Mouse (Mus musculus) midbrain, embryonic 16.5 days (tissue): Measurements from ENCODE around the gene Ctc1. TPM values are rescaled to one million over a fixed set of nuclear protein-coding genes. Genes with fewer than 3 reads are reported as not detected.
"Not testable (repeated sequence)": the region's sequence is repeated elsewhere in the genome, so short reads cannot be mapped to it uniquely, and the experiment has no call there.

Experiments used
- ATAC-seq: fragments of 200-750 bp; cut with Nextera tagmentation; 2 replicates; pipeline ENCODE4 v1.8.0; 2017; ENCODE audit warnings: moderate TSS enrichment
- H3K27ac ChIP-seq: fragments of 300-500 bp; sonication (generic); 2 replicates; pipeline ENCODE4 v1.5.1; 2014; ENCODE audit warnings: mild to moderate bottlenecking, low read length, mixed read lengths
- H3K27me3 ChIP-seq: fragments of 300-500 bp; sonication (generic); 2 replicates; pipeline ENCODE4 v1.6.1; 2014; ENCODE audit warnings: low read depth, low read length, mixed read lengths; ENCODE audit not compliant: control insufficient read depth, insufficient read depth
- H3K36me3 ChIP-seq: fragments of 300-500 bp; sonication (generic); 2 replicates; pipeline ENCODE4 v1.6.1; 2014; ENCODE audit warnings: mild to moderate bottlenecking, low read length, moderate library complexity, mixed read lengths; ENCODE audit not compliant: control insufficient read depth, insufficient read depth
- H3K4me1 ChIP-seq: fragments of 300-500 bp; sonication (generic); 2 replicates; pipeline ENCODE4 v1.6.1; 2014; ENCODE audit warnings: mild to moderate bottlenecking, low read length, mixed read lengths; ENCODE audit not compliant: control insufficient read depth, insufficient read depth
- H3K4me2 ChIP-seq: fragments of 300-500 bp; sonication (generic); 2 replicates; pipeline ENCODE4 v1.6.1; 2014; ENCODE audit warnings: mild to moderate bottlenecking, low read length, mixed read lengths
- H3K4me3 ChIP-seq: fragments of 300-500 bp; sonication (generic); 2 replicates; pipeline ENCODE4 v1.5.1; 2014; ENCODE audit warnings: low read depth, mild to moderate bottlenecking, low read length, moderate library complexity, mixed read lengths
- H3K9ac ChIP-seq: fragments of 300-500 bp; sonication (generic); 2 replicates; pipeline ENCODE4 v1.6.1; 2014; ENCODE audit warnings: low read depth, low read length, mixed read lengths
- H3K9me3 ChIP-seq: fragments of 300-500 bp; sonication (generic); replicated peaks from 2 replicates; pipeline ENCODE4 v1.6.1; 2014; ENCODE audit warnings: mild to moderate bottlenecking, low read length, mixed read lengths; ENCODE audit not compliant: control insufficient read depth, poor library complexity, severe bottlenecking
- WGBS: fragments of 180-500 bp; shearing (Covaris S2); extraction: QIAGEN DNeasy Blood & Tissue Kit; methylation state at CpG from one replicate; pipeline ENCODE4 v1.1.7; 2014; 5-methylcytosine and 5-hydroxymethylcytosine counted together
- polyA plus RNA-seq: library from polyadenylated mRNA; unstranded; fragments of >200 nt; fragmentation: Nextera tagmentation; extraction: Ambion mirVana; gene quantifications from 2 replicates; pipeline ENCODE4 v1.2.1, GENCODE M21; 2015

The Ctc1 gene
- 66.5 and 67.0 TPM in 2 replicates for polyA plus RNA-seq

DNA sequence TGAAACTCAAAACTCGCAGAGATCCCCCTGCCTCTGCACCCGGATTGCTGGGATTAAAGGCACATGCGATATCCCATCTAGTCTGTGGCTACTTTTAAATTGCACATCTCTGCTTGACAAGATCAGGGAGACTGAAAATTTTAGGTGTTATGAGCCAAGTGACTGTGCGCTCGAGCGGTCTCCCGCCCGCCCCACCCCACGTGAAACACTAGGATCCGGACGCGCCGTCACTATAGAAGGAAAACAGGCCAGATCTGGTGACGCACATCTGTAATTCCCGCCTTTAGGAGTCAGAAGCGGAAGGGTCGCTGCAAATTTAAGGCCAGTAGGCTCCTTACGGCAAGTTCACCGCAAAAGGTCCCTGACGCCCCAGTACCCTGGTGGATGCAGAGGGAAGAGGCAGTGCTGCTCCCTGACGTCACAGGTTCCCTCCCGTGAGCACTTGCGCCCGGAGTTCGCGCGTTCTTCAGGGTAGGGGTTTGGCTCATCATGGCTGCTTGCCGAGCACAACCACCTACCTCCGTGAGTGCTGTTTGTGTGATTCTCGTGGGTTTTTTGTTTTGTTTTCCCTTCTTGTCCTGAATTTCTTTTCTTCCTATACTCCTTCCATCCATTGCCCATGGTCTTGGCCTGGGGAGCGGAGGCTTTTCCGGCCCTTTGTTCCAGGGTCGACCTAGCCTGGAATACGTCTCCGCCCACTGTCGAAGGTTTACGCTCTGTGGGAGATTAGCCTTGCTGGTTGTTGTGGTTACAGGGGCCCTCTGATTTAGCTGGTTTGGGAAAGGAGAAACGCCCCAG is at the start of gene Ctc1:
TSS of gene Ctc1 (plus strand) at position 268 of the 798 bp plus-strand sequence.
- H3K4me3 ChIP-seq: peak within 1 kb of the TSS; percentile 60
- peak within 1 kb of the TSS; percentile 79 for H3K4me2 ChIP-seq
- 4% methylated on average over 38 of the region's 38 CpGs for WGBS
- ATAC-seq: peak; percentile 94
- H3K9me3 ChIP-seq: no peaks in the 10 kb centered on the region
- H3K4me1 ChIP-seq: peaks cover 15% of the 10 kb centered on the region
- H3K27me3 ChIP-seq: no peaks in the 10 kb centered on the region
- H3K36me3 ChIP-seq: no peaks in the 10 kb centered on the region
- peak within 1 kb of the TSS; percentile 85 for H3K9ac ChIP-seq
- H3K27ac ChIP-seq: peak within 1 kb of the TSS; percentile 91

DNA sequence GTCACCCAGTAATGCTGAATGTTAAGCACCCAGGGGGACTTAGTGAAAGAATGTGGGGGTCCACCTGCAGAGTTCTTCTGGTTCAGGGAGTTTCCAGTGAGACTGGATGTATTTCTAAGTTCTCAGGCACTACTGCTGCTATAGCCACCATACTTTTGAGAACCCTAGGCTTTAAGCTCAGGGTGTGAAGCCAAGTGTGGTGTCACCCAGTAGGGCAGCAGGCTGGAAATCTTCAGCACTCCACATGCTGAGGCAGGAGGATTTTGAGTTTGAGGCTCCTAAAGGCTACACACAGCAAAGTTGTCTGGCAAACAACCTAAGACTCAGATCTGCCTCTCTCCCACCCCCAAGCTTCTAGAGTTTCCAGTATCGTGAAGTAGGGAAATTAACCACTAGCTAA is 49.2 kb upstream of the Ctc1 start:
- 82% methylated on average over 1 of the region's 1 CpGs for WGBS
- H3K4me3 ChIP-seq: no peak overlapping the region
- ATAC-seq: no peak
- no peak overlapping the region; the same call in 1 of the 2 replicates for H3K4me2 ChIP-seq
- no peaks in the 10 kb centered on the region for H3K27me3 ChIP-seq
- H3K36me3 ChIP-seq: no peaks in the 10 kb centered on the region
- H3K9me3 ChIP-seq: no peaks in the 10 kb centered on the region
- H3K4me1 ChIP-seq: peaks cover 11% of the 10 kb centered on the region
- no peak overlapping the region for H3K27ac ChIP-seq
- no peak overlapping the region for H3K9ac ChIP-seq

DNA sequence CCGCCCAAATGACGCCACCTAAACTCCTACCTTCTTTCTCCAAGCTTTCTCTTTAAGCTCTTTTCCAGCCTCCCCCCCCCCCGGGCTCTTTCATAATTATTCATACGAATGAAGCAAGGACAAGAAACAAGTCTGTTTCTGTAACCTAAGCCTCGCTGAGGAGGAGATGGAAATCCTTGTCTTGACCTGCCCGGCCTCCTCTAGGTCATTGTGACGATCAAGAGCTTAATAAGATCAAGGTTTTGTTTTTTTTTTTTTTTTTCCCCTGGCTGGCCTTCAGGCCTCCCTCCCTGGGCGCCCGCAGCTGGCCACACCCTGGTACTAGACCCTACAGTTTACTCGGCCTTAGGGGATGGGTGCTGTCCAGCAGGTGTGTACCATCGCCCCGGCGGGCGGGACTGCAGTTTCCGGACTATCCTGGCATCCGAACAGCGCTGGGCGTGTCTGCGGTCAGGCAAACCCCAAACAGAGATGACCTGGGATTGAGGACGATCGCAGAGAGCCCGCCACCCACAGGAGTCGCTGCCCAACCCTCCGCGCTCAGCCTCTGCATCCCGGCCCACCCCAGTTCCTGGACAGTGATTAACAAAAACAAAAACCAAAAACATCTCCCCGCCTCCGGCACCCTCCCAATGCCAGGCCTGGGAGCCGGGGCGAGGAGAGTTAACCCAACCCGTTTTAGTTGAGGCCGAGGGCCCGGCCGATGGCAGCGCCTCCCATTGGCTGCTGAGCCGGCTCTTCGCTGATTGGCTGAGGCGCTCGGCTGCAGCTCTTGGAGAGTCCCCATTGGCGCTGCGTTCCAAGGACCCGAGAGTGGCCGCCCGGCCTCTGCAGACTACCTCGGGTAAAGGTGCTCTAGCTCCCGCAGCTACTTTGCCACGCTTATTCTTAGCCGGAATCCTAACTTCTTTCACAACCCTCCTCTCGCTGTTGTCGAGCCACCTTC is 48.1 kb upstream of the Ctc1 start, which contains the start of gene Slc25a35:
TSS of gene Slc25a35 (plus strand) at position 795 of the 946 bp plus-strand sequence.
- ATAC-seq: peak; percentile 97
- under 1% methylated on average over 50 of the region's 50 CpGs for WGBS
- Histone ChIP-seq H3K4me1 (peaks cover 11% of the 10 kb centered on the region), H3K9ac (peak within 1 kb of the TSS; percentile 71), H3K27me3 (no peaks in the 10 kb centered on the region), H3K4me3 (peak within 1 kb of the TSS; percentile 60), H3K27ac (peak within 1 kb of the TSS; percentile 51), H3K9me3 (no peaks in the 10 kb centered on the region), H3K36me3 (no peaks in the 10 kb centered on the region), H3K4me2 (peak within 1 kb of the TSS; percentile 62)

DNA sequence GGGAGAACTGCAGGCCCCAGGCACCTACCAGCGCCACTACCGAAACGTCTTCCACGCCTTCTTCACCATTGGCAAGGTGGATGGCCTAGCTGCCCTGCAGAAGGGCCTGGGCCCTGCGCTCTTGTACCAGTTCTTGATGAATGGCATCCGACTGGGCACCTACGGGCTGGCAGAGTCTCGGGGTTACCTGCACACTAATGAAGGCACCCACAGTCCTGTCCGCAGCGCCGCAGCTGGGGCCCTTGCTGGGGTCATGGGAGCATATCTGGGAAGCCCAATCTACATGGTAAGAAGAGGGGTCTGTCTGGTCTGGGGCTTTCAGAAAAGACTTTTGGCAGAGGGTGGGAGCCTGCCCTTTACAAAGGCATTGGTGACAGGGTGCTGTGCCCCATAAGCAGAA is 47.0 kb upstream of the Ctc1 start:
- no peak for ATAC-seq
- 86% methylated on average over 11 of the region's 11 CpGs for WGBS
- Histone ChIP-seq H3K36me3 (no peaks in the 10 kb centered on the region), H3K27ac (no peak overlapping the region), H3K4me1 (peaks cover 13% of the 10 kb centered on the region), H3K9me3 (no peaks in the 10 kb centered on the region), H3K4me2 (peak overlapping the region; percentile 62), H3K27me3 (no peaks in the 10 kb centered on the region), H3K4me3 (no peak overlapping the region), H3K9ac (no peak overlapping the region)

DNA sequence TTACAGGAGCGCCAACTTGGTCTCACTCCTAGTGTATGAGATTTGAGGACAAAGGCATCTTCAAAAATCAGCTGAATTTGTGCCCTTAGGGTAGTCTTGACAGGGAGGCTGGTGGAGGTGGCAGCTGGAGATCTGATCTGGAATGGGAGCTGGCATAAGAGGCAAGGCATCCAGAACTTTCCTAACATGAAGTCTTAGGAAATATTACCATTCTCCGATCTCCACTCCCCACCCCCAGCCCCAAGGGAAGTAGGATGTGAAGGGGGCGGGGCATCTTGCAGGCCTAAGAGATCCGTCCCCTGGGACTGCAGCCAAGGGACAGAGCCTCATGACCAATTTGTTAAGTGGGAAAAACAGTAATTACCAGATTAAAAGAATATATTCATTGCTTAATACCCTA is 45.5 kb upstream of the Ctc1 start:
- Histone ChIP-seq H3K9ac (no peak overlapping the region), H3K9me3 (no peaks in the 10 kb centered on the region), H3K4me3 (no peak overlapping the region), H3K4me1 (peaks cover 16% of the 10 kb centered on the region), H3K27ac (no peak overlapping the region), H3K27me3 (no peaks in the 10 kb centered on the region), H3K4me2 (no peak overlapping the region), H3K36me3 (no peaks in the 10 kb centered on the region)
- no peak for ATAC-seq
- 70% methylated on average over 4 of the region's 4 CpGs for WGBS

DNA sequence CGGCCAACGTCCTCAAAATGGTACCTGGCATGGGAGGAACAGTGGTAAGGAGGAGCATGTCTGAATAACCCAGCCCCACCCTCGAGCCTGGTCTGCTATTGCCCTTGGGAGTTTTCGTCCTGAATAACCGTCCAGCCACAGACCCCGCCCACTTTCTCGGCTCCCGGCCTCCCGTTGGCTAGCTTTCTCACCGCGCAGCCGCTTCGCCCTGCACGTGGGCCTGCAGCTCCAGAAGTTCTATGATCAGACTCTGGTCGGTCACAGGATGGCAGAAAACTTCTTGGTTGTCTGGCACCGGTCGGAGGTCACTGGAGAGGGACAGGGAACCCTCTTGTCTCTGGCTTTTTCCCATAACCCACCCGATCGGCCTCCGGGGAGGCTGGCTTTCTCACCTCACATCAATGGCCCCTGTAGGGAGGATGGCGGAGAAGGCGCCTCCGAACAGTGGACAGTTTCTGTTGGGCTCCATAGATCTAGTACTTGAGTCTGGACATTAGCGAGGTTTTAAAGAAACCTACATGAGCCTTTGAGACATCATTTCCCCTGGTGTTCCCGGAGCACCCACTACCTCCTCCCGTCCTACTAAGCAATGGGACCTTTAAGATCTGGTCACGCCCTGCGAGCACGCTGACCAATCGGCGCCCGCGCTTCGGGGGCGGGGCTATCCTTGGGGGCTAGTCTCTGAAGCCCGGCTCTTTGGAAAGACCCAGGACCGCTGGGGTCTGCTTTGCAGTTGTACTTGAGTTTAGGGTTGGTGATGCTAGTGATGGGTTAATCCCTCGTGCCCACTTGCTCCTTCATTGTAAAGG is 42.3 kb upstream of the Ctc1 start:
- peak; percentile 88 for ATAC-seq
- H3K36me3 ChIP-seq, H3K9me3 ChIP-seq, H3K27ac ChIP-seq, H3K27me3 ChIP-seq, H3K4me1 ChIP-seq: not testable (repeated sequence)
- Histone ChIP-seq H3K4me3 (peak overlapping the region; percentile 43), H3K4me2 (peak overlapping the region; percentile 75), H3K9ac (0 out of 2 replicates have a peak overlapping the region, but pooled peaks have one; percentile 20)
- WGBS: under 1% methylated on average over 37 of the region's 38 CpGs

DNA sequence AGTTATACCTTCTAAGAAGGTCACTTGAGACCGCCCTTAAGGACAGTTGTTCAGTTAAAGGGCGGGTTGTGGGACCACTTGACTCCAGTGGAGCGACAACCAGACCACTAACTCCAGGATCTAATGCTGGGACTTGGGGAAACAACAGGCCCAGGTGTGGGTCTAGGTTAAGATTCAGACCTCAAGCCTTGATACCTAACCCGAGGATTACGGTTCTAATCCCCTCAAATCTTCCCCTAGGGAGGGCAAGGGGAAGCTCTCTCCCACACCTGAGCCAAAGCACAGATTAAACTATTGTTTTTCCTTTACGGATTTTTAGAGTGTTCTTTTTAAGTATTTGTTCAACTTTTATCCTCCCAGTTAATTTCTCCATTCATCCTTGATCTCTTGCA is 41.7 kb upstream of the Ctc1 start:
- Histone ChIP-seq H3K9ac (0 out of 2 replicates have a peak overlapping the region, but pooled peaks have one; percentile 1), H3K36me3 (no peaks in the 10 kb centered on the region), H3K9me3 (no peaks in the 10 kb centered on the region), H3K4me3 (peak overlapping the region; percentile 43), H3K27ac (no peak overlapping the region), H3K4me1 (peaks cover 5% of the 10 kb centered on the region; the same call in 1 of the 2 replicates), H3K27me3 (no peaks in the 10 kb centered on the region), H3K4me2 (peak overlapping the region; percentile 75)
- 0 out of 2 replicates have a peak, but pooled peaks have one; percentile 2 for ATAC-seq
- 21% methylated on average over 6 of the region's 6 CpGs for WGBS

DNA sequence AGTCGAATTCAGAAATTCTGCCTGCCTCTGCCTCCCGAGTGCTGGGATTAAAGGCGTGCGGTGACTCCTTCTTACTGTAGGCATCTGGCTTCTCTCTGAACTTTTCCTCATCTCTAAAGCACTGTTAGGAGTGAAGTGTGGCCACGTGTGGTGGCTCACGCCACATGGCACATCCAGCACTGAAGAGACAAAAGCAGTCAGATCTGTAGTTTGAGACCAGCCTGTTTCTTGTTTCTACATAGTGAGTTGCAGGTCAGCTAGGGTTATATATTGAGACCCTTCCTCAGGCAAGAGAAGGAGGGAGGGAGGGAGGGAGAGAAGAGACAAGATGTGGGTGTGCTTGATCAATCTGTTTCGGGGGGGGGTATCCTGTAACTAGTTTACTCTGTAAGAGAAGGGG is 40.6 kb upstream of the Ctc1 start, which contains the start of gene Rangrf:
TSS of gene Rangrf (minus strand) at position 101 of the 400 bp plus-strand sequence.
- no peaks in the 10 kb centered on the region for H3K9me3 ChIP-seq
- WGBS: 82% methylated on average over 7 of the region's 7 CpGs
- H3K27me3 ChIP-seq: no peaks in the 10 kb centered on the region
- H3K4me1 ChIP-seq: peaks cover 5% of the 10 kb centered on the region; the same call in 1 of the 2 replicates
- H3K27ac ChIP-seq: no peak within 1 kb of the TSS
- H3K9ac ChIP-seq: 0 out of 2 replicates have a peak within 1 kb of the TSS, but pooled peaks have one; percentile 1
- no peaks in the 10 kb centered on the region for H3K36me3 ChIP-seq
- H3K4me2 ChIP-seq: peak within 1 kb of the TSS; percentile 75
- no peak for ATAC-seq
- peak within 1 kb of the TSS; percentile 43 for H3K4me3 ChIP-seq
